Mouse (Mus musculus) olfactory bulb, adult 2 months (tissue): ENCODE data around the gene Lnx1. TPM values are rescaled to one million over a fixed set of nuclear protein-coding genes. Genes with fewer than 3 reads are reported as not detected.

Experiments
- H3K27ac ChIP-seq: fragments of 200-500 bp; 2 replicates; pipeline ENCODE4 v1.5.1; 2012; ENCODE audit warnings: low read depth, low read length; ENCODE audit not compliant: insufficient read depth
- H3K4me1 ChIP-seq: fragments of 200-500 bp; 2 replicates; pipeline ENCODE4 v1.6.1; 2012; ENCODE audit warnings: low read length; ENCODE audit not compliant: control insufficient read depth, insufficient read depth
- H3K4me3 ChIP-seq: fragments of 200-500 bp; 2 replicates; pipeline ENCODE4 v1.5.1; 2012; ENCODE audit warnings: mild to moderate bottlenecking, low read depth, low read length, moderate library complexity; ENCODE audit not compliant: insufficient read depth
- CTCF ChIP-seq: fragments of 200-500 bp; IDR thresholded peaks from 2 replicates; pipeline ENCODE4 v1.5.1; 2012; ENCODE audit warnings: low read depth, mild to moderate bottlenecking, low read length, moderate library complexity; ENCODE audit not compliant: insufficient read depth
- POLR2A ChIP-seq: fragments of 200-500 bp; IDR thresholded peaks from 2 replicates; pipeline ENCODE4 v1.6.1; 2012; ENCODE audit warnings: mild to moderate bottlenecking, low read depth, low read length, moderate library complexity; ENCODE audit not compliant: insufficient read depth
- WGBS: fragments of 180-500 bp; shearing (Covaris S2); methylation state at CpG from one replicate; pipeline ENCODE4 v1.1.7; 2018; 5-methylcytosine and 5-hydroxymethylcytosine counted together
- polyA plus RNA-seq: library from polyadenylated mRNA; stranded (reverse); fragments of >200 nt; gene quantifications from 2 replicates; pipeline ENCODE4 v1.2.4, GENCODE M21; 2012; ENCODE audit warnings: low replicate concordance; ENCODE audit not compliant: missing spikeins, insufficient read depth, insufficient read length

Gene Lnx1
- polyA plus RNA-seq, 1 experiment = not detected

DNA sequence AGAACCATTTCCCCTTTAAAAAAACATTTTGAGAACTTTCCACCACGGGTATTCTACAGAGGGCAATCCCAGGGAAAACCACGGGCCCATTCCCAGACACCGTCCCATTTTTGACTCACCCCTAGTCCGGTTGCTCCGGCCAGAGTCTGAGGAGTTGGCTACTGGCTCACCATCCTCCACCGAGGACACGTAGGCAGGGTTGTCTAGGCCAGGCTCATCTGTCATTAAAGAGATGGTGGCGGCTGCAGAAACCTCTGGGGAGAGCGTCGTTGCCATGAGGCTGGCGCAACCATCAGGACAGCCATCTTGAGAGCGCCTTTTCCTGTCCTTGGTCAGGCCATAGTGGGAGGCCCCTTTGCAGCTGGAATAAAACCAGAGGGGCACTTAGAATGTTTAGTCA lies 74.7 kb downstream of the Lnx1 start:
- no peak overlapping the region for H3K4me3 ChIP-seq
- no peak for TF ChIP-seq CTCF
- no peak for TF ChIP-seq POLR2A
- 94% methylated on average over 12 of the region's 12 CpGs for WGBS
- peaks cover 3% of the 10 kb centered on the region for H3K4me1 ChIP-seq
- no peak overlapping the region for H3K27ac ChIP-seq

DNA sequence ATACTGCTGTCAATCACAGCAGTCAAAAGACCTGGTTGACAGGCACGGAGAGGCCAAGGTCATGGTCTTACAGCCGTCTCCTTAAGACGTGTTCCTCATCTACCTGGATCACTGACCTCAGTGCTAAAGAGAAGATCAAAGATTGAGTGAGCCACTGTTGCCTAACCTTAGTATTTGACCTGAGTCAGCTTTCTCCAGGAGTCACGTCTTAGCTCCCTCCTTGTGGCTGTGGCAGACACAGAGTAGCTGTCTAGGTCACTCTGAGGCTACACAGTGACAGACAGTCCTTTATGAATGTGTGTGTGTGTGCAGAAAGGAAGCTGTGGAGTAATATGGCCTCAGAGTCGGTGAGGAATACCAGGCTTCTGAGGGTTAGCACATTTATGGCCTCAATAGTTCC lies 78.3 kb downstream of the Lnx1 start:
- no peak overlapping the region for H3K4me3 ChIP-seq
- no peak overlapping the region for H3K27ac ChIP-seq
- TF ChIP-seq POLR2A (no peak), CTCF (no peak)
- WGBS = 77% methylated on average over 5 of the region's 5 CpGs
- no peaks in the 10 kb centered on the region for H3K4me1 ChIP-seq

DNA sequence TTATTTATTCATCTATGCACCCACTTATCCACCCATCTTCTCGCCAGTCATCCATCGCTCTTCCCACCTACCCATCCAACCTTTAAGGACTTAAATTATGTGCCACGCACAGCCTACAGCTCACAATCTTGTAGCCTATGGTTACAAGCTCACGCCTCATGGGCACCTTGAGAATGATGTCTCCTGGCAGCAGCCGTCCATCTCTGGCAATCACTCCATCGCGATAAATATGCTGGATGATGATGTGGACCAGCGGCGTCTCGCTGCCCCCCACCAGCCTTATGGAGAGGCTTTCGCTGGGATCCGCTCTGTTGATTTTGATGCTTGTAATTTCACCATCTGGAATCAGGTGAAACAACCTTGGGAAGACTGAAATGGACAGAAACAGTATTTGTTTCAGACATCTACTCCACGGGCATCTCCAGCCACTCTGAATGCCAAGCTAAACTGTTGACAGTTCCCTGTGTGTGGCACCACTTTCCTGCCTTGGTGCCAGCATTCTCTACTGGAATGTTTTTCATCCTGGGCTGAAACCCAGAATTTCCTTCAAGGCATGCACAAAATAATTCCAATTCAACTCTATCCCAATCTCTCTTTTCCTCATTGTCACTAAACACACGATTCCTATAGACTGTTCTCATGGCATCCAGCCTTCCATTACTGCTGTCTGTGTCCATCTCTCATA lies 79.3 kb downstream of the Lnx1 start:
- no peak overlapping the region for H3K27ac ChIP-seq
- no peaks in the 10 kb centered on the region for H3K4me1 ChIP-seq
- 89% methylated on average over 14 of the region's 14 CpGs for WGBS
- no peak overlapping the region for H3K4me3 ChIP-seq
- no peak for TF ChIP-seq POLR2A

DNA sequence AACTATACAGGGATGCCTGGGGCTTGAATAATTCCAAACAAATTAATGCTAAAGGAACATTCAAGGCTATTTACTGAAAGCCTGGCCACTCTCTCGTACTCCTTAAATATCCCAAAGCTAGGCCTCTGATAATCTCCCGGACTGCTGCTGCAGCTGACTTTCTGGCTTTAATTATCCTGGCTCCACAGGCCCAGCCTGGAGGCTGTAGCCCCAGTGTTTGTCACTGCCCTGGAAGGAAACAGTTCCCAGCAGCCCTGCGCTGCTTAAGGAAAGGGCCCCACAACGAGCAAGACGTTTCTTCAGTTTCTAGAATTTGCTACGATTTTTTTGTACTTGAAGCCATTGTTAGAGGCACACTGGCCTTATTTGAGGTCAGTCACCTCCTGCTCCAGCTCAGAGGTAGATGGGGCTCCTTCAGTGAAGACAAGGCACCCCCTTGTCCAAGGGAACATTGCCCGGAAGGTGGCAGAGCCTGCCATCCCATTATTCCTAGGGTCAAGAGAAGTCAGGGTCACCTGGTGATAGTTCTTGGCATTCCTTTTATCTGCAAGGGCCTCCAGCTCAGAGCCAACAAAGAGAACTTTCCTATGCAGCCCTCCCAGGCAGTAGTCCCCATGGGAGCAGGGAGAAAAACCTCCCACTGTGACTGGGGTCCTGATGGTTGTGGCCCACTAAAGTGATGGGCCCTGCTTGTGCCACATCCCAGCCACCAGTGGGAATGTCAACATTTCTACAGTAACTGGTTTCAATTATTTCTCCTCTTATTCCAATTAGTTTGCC lies 80.8 kb downstream of the Lnx1 start:
- Histone ChIP-seq H3K27ac (no peak overlapping the region), H3K4me3 (no peak overlapping the region), H3K4me1 (no peaks in the 10 kb centered on the region)
- TF ChIP-seq CTCF = no peak
- no peak for TF ChIP-seq POLR2A
- 76% methylated on average over 7 of the region's 7 CpGs for WGBS

DNA sequence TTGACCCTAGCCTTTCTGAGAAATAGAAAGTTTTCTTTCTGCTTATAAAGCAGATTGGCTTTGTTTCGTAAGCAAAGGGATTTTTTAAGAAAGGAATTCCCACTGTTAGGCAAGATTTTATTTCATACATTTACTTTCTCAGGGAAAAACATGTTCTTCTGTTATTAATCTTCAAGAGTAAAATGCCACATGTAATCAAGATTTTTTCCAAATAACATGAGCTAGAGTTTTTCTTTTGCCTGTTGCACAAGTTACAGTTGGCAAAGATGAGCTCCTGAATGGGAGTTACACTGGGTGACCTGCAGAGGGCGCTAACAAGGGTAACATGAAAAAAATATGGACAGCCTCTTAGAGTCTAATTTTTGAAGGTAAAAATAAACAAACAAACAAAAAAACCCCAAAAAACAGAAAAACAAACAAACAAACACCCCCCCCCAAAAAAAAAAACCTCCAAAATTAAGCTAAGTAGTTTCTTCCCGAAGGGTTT lies 84.1 kb downstream of the Lnx1 start:
- Histone ChIP-seq H3K4me3 (no peak overlapping the region), H3K4me1 (no peaks in the 10 kb centered on the region), H3K27ac (no peak overlapping the region)
- TF ChIP-seq CTCF (no peak), POLR2A (no peak)
- 68% methylated on average over 3 of the region's 3 CpGs for WGBS

DNA sequence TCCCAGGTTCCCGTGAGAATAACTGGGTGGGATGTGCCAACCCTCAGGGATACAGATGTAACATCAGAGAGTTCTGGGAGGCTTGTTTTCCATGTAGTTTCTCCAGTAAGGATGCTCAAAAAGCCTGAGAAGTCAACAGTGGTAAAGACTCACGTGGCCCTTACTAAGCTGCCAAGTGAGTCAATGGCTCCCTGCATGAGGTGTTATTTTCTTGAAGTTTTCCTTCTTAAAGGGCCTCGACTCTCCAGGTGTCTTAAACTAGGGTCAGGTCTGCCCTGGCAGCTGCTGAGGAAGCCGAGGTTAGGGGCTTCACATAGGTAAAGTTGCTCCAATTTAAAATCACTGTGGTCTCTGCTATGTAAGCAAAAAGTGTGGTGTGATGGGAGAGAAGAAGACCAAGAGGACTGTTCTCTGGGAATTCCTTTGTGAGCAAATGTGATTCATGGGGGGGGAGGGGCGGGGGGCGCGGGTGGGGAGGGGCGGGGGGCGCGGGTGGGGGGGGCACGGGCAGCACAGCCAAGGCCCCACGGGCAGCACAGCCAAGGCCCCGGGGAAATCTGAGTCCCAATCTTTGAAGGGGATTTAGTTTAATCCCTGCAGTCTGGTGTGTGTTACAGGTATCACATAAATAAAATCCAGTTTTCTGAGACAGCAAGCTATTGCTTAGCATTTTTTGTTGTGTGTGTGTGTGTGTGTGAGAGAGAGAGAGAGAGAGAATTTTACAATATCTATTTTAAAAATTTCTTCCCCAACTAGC lies 84.7 kb downstream of the Lnx1 start:
- no peaks in the 10 kb centered on the region for H3K4me1 ChIP-seq
- no peak for TF ChIP-seq CTCF
- no peak for TF ChIP-seq POLR2A
- WGBS = 55% methylated on average over 10 of the region's 13 CpGs
- no peak overlapping the region for H3K4me3 ChIP-seq
- no peak overlapping the region for H3K27ac ChIP-seq

DNA sequence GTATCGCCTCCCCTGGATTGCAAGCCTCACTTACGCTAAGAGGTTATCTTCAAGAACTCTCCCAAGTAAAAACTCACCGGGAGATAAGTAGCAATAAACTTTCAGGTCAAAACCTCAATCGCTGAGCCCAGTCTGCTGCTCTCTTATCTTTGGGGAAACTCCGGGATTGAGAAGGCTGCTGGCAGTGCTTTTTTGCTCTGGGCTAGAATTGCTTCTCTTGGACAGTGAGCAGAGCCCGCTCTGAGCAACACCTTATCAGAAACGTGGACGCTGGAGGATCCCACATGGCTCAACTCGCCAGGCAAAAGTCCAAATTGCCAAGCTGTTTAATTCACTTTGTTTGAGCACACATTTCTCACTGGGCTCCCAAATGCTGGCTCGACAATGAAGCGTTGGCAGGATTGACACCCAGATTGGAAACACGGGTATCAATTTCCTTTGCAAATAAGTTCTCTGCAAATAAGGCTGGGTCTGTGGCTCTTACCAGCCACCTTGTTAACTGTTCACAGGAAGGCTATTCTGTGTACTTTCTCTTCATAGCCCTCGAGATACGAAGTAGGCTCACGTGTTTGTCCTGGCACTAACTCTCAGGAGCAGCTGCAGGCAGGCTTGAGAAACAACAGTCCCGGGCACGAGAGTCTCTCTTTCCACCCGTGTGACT lies 89.1 kb downstream of the Lnx1 start:
- Histone ChIP-seq H3K27ac (no peak overlapping the region), H3K4me3 (no peak overlapping the region), H3K4me1 (no peaks in the 10 kb centered on the region)
- 53% methylated on average over 18 of the region's 18 CpGs for WGBS
- TF ChIP-seq POLR2A (no peak), CTCF (no peak)

DNA sequence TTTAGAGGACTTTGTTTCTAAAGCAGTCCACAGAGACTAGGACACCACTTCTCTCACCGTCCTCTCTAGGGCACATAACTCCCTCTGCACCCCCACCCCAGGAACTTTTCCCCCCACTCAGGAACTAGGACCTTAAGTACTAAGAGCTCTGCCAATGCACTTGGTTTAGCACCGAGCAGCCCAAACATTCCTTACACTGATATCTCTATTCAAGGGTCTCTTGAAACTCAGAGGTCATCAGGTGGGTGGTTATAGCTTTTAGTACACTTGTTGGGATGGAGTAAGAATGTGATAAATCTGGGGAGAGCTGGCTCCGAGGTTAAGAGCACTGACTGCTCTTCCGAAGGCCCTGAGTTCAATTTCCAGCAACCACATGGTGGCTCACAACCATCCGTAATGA lies 90.0 kb downstream of the Lnx1 start:
- 96% methylated on average over 5 of the region's 5 CpGs for WGBS

DNA sequence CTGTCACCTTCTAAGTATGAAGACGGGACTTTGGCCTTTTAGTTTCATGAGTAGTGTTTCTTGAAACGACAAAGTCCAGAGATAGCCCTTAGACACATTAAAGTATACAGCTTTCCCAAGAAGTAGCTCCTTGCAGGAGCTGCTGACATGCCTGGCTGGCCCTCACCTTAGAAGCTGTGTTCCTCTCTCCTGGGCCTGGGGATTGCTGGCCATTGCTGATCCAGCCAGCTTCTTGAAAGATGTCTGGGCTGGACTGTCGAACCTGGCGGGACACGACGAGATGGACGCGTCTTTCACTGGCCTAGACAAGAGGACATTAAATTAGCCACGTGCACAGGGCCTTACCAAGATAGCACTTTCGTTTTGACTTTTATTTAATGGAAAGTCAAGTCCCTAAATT lies 92.2 kb downstream of the Lnx1 start:
- no peak overlapping the region for H3K27ac ChIP-seq
- 89% methylated on average over 10 of the region's 10 CpGs for WGBS
- H3K4me3 ChIP-seq = no peak overlapping the region
- TF ChIP-seq CTCF (no peak), POLR2A (no peak)
- no peaks in the 10 kb centered on the region for H3K4me1 ChIP-seq

More for the DNA sequence above, 90.0 kb downstream of the Lnx1 start:
- H3K27ac ChIP-seq = no peak overlapping the region
- no peak overlapping the region for H3K4me3 ChIP-seq
- TF ChIP-seq CTCF = no peak
- no peak for TF ChIP-seq POLR2A
- no peaks in the 10 kb centered on the region for H3K4me1 ChIP-seq
